Comparison of ENCODE assay signal across 8 mouse cellular contexts in the genomic region with DNA sequence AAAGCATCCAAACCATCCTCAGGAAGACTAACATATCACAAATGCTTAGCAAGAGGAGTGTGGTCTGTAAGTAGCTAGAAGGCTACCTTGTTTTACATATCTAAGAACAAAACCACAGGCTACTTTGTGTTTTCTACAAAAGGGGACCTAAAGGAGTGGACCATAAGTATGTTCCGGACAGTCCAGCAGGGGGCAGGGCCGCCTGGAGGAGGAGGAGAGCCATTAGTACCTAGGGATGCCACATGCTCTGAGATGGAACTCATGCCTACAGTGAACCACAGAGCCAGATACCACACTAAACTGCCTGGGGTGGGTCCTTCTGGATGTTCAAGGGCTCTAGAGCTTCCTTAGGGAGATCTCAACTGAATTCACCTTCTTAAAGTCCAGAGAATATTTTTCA. TPM values are rescaled to one million over a fixed set of nuclear protein-coding genes. Genes with fewer than 3 reads are reported as not detected.
DNase-seq lines count a peak whose midpoint lies in the region; ATAC-seq and TF ChIP-seq lines count a peak whose summit lies in the region.

No protein-coding gene starts in this region.

- peaks cover 46% of the 10 kb centered on the region for H3K36me3 ChIP-seq in heart, embryonic 10.5 days
- H3K36me3 ChIP-seq in CH12.LX (replicated peaks in 1 of 2; ENCODE audit: control insufficient read depth in 1 of 2, insufficient read depth in 1 of 2, low read length in 1 of 2): peaks cover 16 to 52% of the 10 kb centered on the region in 2 experiments
- H3K36me3 ChIP-seq in kidney, postnatal 0 days (ENCODE audit: insufficient read depth, low read length): peaks cover 28% of the 10 kb centered on the region
- H3K36me3 ChIP-seq in midbrain, postnatal 0 days (ENCODE audit: insufficient read depth, low read length): peaks cover 54% of the 10 kb centered on the region

- dilution Hi-C loops in CH12.LX (cut with MboI; ENCODE audit: extremely low pct_ligation_motif_present, extremely low pct_unique_long_range_greater_than_20kb, low sequenced_read_pairs): no loop called here

- no peaks in the 10 kb centered on the region for H3K9me3 ChIP-seq in heart, embryonic 10.5 days
- H3K9me3 ChIP-seq in CH12.LX (replicated peaks; ENCODE audit: low read length): no peaks in the 10 kb centered on the region
- no peaks in the 10 kb centered on the region for H3K9me3 ChIP-seq in kidney, postnatal 0 days (replicated peaks; ENCODE audit: low read length)
- H3K9me3 ChIP-seq in midbrain, postnatal 0 days (ENCODE audit: low read length): no peaks in the 10 kb centered on the region

- H3K4me2 ChIP-seq in CH12.LX (ENCODE audit: insufficient read depth, low read depth, poor library complexity, severe bottlenecking): no peak overlapping the region
- H3K4me2 ChIP-seq in kidney, postnatal 0 days (ENCODE audit: low read length): no peak overlapping the region
- no peak overlapping the region for H3K4me2 ChIP-seq in midbrain, postnatal 0 days (ENCODE audit: low read depth, low read length, poor library complexity, severe bottlenecking)

- H3K9ac ChIP-seq in CH12.LX (ENCODE audit: insufficient read depth, low read depth): no peak overlapping the region
- no peak overlapping the region for H3K9ac ChIP-seq in kidney, postnatal 0 days (ENCODE audit: low read depth, low read length)
- no peak overlapping the region for H3K9ac ChIP-seq in midbrain, postnatal 0 days (replicated peaks; ENCODE audit: low read length, poor library complexity, severe bottlenecking)

- TF ChIP-seq CTCF in CH12.LX (conservative IDR thresholded peaks at IDR 0.05 in 1 of 2, IDR thresholded peaks at IDR 0.05 in 1 of 2; ENCODE audit: low read depth in 2 of 2, low read length in 2 of 2): peak in 1 of 2 experiments; percentile 68; a peak in 3 of 4 replicates
- TF ChIP-seq CTCF in kidney, postnatal 0 days (IDR thresholded peaks at IDR 0.05; ENCODE audit: low read depth): peak; percentile 73
- TF ChIP-seq CTCF in midbrain, postnatal 0 days (IDR thresholded peaks at IDR 0.05): peak; percentile 61

- in situ Hi-C loops in CH12.LX (cut with MboI; ENCODE audit: low pct_ligation_motif_present, low pct_unique_long_range_greater_than_20kb, low sequenced_read_pairs): no loop called here

- peak; percentile 59 for TF ChIP-seq RAD21 in CH12.LX (IDR thresholded peaks at IDR 0.05; ENCODE audit: low read depth, low read length)

- no peak for TF ChIP-seq POLR2A in CH12.LX (IDR thresholded peaks at IDR 0.05; ENCODE audit: low read depth, low read length)

- no peaks in the 10 kb centered on the region for H3K4me1 ChIP-seq in heart, embryonic 10.5 days
- peaks cover 0 to 12% of the 10 kb centered on the region in 2 experiments; a peak in 2 of 4 replicates for H3K4me1 ChIP-seq in CH12.LX (ENCODE audit: control insufficient read depth in 1 of 2, insufficient read depth in 2 of 2)
- peaks cover 2% of the 10 kb centered on the region; the same call in 1 of the 2 replicates for H3K4me1 ChIP-seq in kidney, postnatal 0 days (replicated peaks; ENCODE audit: insufficient read depth, low read length)
- no peaks in the 10 kb centered on the region for H3K4me1 ChIP-seq in midbrain, postnatal 0 days (ENCODE audit: insufficient read depth, low read length)

- intact Hi-C loops in heart, postnatal 14 days (cut with DNase I): no loop called here

- H3K27me3 ChIP-seq in heart, embryonic 10.5 days (ENCODE audit: insufficient read depth, poor library complexity, severe bottlenecking): no peaks in the 10 kb centered on the region
- no peaks in the 10 kb centered on the region for H3K27me3 ChIP-seq in CH12.LX (replicated peaks)
- no peaks in the 10 kb centered on the region for H3K27me3 ChIP-seq in kidney, postnatal 0 days (ENCODE audit: insufficient read depth, low read length)
- H3K27me3 ChIP-seq in midbrain, postnatal 0 days (ENCODE audit: insufficient read depth, low read length): no peaks in the 10 kb centered on the region

- DNase-seq in heart, postnatal 14 days: peak; percentile 27 to 46
- no peak for DNase-seq in heart, embryonic 10.5 days (ENCODE audit: low spot score)
- DNase-seq in CH12.LX (ENCODE audit: extremely low read depth): peak; percentile 32
- DNase-seq in brain, adult 2 months (ENCODE audit: low read depth, low spot score): peak; percentile 24
- DNase-seq in kidney, postnatal 0 days (ENCODE audit: low spot score): peak; percentile 67
- DNase-seq in midbrain, postnatal 0 days (ENCODE audit: low spot score): peak; percentile 12
- DNase-seq in yolk sac, embryonic 10.5 days (ENCODE audit: low spot score): no peak

- no peak for TF ChIP-seq EP300 in CH12.LX (IDR thresholded peaks at IDR 0.05; ENCODE audit: low read length)

- H3K4me3 ChIP-seq in heart, embryonic 10.5 days: no peak overlapping the region
- H3K4me3 ChIP-seq in CH12.LX (replicated peaks in 1 of 3; ENCODE audit: low read depth in 2 of 3, low read length in 2 of 3, poor library complexity in 1 of 3): no peak overlapping the region
- no peak overlapping the region for H3K4me3 ChIP-seq in kidney, postnatal 0 days (replicated peaks; ENCODE audit: low read depth, low read length)
- no peak overlapping the region for H3K4me3 ChIP-seq in midbrain, postnatal 0 days (ENCODE audit: low read depth, low read length)

- no peak overlapping the region for H3K27ac ChIP-seq in heart, embryonic 10.5 days
- H3K27ac ChIP-seq in CH12.LX (ENCODE audit: insufficient read depth, low read depth): no peak overlapping the region
- H3K27ac ChIP-seq in kidney, postnatal 0 days: no peak overlapping the region
- no peak overlapping the region for H3K27ac ChIP-seq in midbrain, postnatal 0 days (ENCODE audit: low read depth, low read length)

- WGBS in heart, embryonic 10.5 days: 33% methylated on average over 2 of the region's 2 CpGs
- 35% methylated on average over 2 of the region's 2 CpGs for WGBS in kidney, postnatal 0 days
- WGBS in midbrain, postnatal 0 days: 42% methylated on average over 2 of the region's 2 CpGs

- no peaks in the 10 kb centered on the region for H3K79me2 ChIP-seq in CH12.LX (replicated peaks; ENCODE audit: control insufficient read depth, extremely low read depth, insufficient read depth, poor library complexity, severe bottlenecking)

- ATAC-seq in kidney, postnatal 0 days (replicated peaks; ENCODE audit: low FRiP score, low read depth): no peak
- no peak for ATAC-seq in midbrain, postnatal 0 days (ENCODE audit: low FRiP score)
- ATAC-seq in activated CD4-positive, CD25-positive, alpha-beta regulatory T cell, adult 4 months: no peak

TF ChIP-seq in CH12.LX, 34 proteins besides CTCF, POLR2A, EP300 and RAD21:
- TF ChIP-seq ZNF384 (IDR thresholded peaks at IDR 0.05; ENCODE audit: low read depth, low read length) (no peak), IRF4 (IDR thresholded peaks at IDR 0.05; ENCODE audit: low read depth, low read length) (no peak), MAZ (IDR thresholded peaks at IDR 0.05; ENCODE audit: low read depth, low read length) (no peak), PAX5 (IDR thresholded peaks at IDR 0.05; ENCODE audit: low read length) (no peak), SMC3 (IDR thresholded peaks at IDR 0.05; ENCODE audit: low read depth, low read length) (peak; percentile 44; the same call in 1 of the 2 replicates), MXI1 (IDR thresholded peaks at IDR 0.05; ENCODE audit: low read depth, low read length) (no peak), MYC (IDR thresholded peaks at IDR 0.05; ENCODE audit: low read depth, low read length) (peak; percentile 41; the same call in 1 of the 2 replicates), UBTF (IDR thresholded peaks at IDR 0.05; ENCODE audit: low read depth, low read length) (no peak), KAT2A (IDR thresholded peaks at IDR 0.05; ENCODE audit: insufficient replicate concordance, low read length) (no peak), ZMIZ1 (IDR thresholded peaks at IDR 0.05; ENCODE audit: low read depth, low read length) (no peak), ZKSCAN1 (IDR thresholded peaks at IDR 0.05; ENCODE audit: borderline replicate concordance, low read depth, low read length) (no peak), GABPA (IDR thresholded peaks at IDR 0.05; ENCODE audit: insufficient replicate concordance, low read depth, low read length) (no peak)
TF ChIP-seq in CH12.LX: peak in this region for 2.

RNA-seq across cellular contexts. Expression of gene Coq6, which starts 14.3 kb away (rescaled TPM):
- total RNA-seq in heart, postnatal 14 days (2021): 100 to 1,000 TPM in 1 of 2 experiments, 10 to 100 TPM in 1; 93.8 to 100 TPM
- polyA plus RNA-seq in heart, embryonic 10.5 days (2016; fragmentation: Nextera tagmentation; extraction: Ambion mirVana): 53.7 and 74.2 TPM in 2 replicates
- total RNA-seq in CH12.LX (2012; rRNA removed): 35.0 and 37.8 TPM in 2 replicates
- 31.9 and 37.9 TPM in 2 replicates for total RNA-seq in CH12.LX (2014; rRNA removed)
- polyA plus RNA-seq in CH12.LX (2012; ENCODE audit: insufficient read length, low read depth): 23.6 and 35.5 TPM in 2 replicates
- polyA plus RNA-seq in kidney, postnatal 0 days (2015; fragmentation: Nextera tagmentation; extraction: Ambion mirVana): 36.0 and 40.9 TPM in 2 replicates
- 56.6 and 60.9 TPM in 2 replicates for total RNA-seq in midbrain, postnatal 0 days (2014; rRNA removed)
- polyA plus RNA-seq in midbrain, postnatal 0 days (2015; fragmentation: Nextera tagmentation; extraction: Ambion mirVana): 40.6 and 41.6 TPM in 2 replicates
- 10 to 100 TPM; 20.4 to 31.5 TPM for polyA plus RNA-seq in activated CD4-positive, CD25-positive, alpha-beta regulatory T cell, adult 4 months (2017; shearing (Covaris generic))

RNA-seq across cellular contexts. Expression of gene Fam161b, which starts 14.4 kb away (rescaled TPM):
- 10 to 100 TPM in 1 of 2 experiments, 1 to 10 TPM in 1; 7.8 to 10.0 TPM for total RNA-seq in heart, postnatal 14 days (2021)
- polyA plus RNA-seq in heart, embryonic 10.5 days (2016; fragmentation: Nextera tagmentation; extraction: Ambion mirVana): 4.4 and 4.7 TPM in 2 replicates
- total RNA-seq in CH12.LX (2012; rRNA removed): 0.98 and 1.0 TPM in 2 replicates
- 0.38 and 0.87 TPM in 2 replicates for total RNA-seq in CH12.LX (2014; rRNA removed)
- polyA plus RNA-seq in CH12.LX (2012; ENCODE audit: insufficient read length, low read depth): 0.80 and 1.00 TPM in 2 replicates
- polyA plus RNA-seq in kidney, postnatal 0 days (2015; fragmentation: Nextera tagmentation; extraction: Ambion mirVana): 2.0 and 2.1 TPM in 2 replicates
- total RNA-seq in midbrain, postnatal 0 days (2014; rRNA removed): 10.4 and 12.5 TPM in 2 replicates
- polyA plus RNA-seq in midbrain, postnatal 0 days (2015; fragmentation: Nextera tagmentation; extraction: Ambion mirVana): 11.4 and 14.1 TPM in 2 replicates
- polyA plus RNA-seq in activated CD4-positive, CD25-positive, alpha-beta regulatory T cell, adult 4 months (2017; shearing (Covaris generic)): under 1 TPM; 0.25 to 0.95 TPM

RNA-seq across cellular contexts. Expression of gene Zfp410, which starts 30.5 kb away (rescaled TPM):
- 10 to 100 TPM; 30.6 to 31.7 TPM for total RNA-seq in heart, postnatal 14 days (2021)
- polyA plus RNA-seq in heart, embryonic 10.5 days (2016; fragmentation: Nextera tagmentation; extraction: Ambion mirVana): 67.0 and 77.1 TPM in 2 replicates
- 33.5 and 42.8 TPM in 2 replicates for total RNA-seq in CH12.LX (2012; rRNA removed)
- total RNA-seq in CH12.LX (2014; rRNA removed): 53.7 and 57.4 TPM in 2 replicates
- polyA plus RNA-seq in CH12.LX (2012; ENCODE audit: insufficient read length, low read depth): 42.4 and 42.9 TPM in 2 replicates
- 53.8 and 64.6 TPM in 2 replicates for polyA plus RNA-seq in kidney, postnatal 0 days (2015; fragmentation: Nextera tagmentation; extraction: Ambion mirVana)
- 55.9 and 60.4 TPM in 2 replicates for total RNA-seq in midbrain, postnatal 0 days (2014; rRNA removed)
- 44.7 and 48.5 TPM in 2 replicates for polyA plus RNA-seq in midbrain, postnatal 0 days (2015; fragmentation: Nextera tagmentation; extraction: Ambion mirVana)
- polyA plus RNA-seq in activated CD4-positive, CD25-positive, alpha-beta regulatory T cell, adult 4 months (2017; shearing (Covaris generic)): 10 to 100 TPM; 41.1 to 54.8 TPM

Comparison
In these comparisons a context has a peak if more than half of its experiments do, and no peak if none do; other contexts are left out.
1. DNase-seq: peak in heart, postnatal 14 days (2 of 2), CH12.LX (single experiment), brain, adult 2 months (single experiment), kidney, postnatal 0 days (single experiment) and midbrain, postnatal 0 days (single experiment); none in heart, embryonic 10.5 days (single experiment) and yolk sac, embryonic 10.5 days (single experiment).